Mouse (Mus musculus) left cerebral cortex, postnatal 10 days (tissue): ENCODE results near the gene Plpp2. TPM values are rescaled to one million over a fixed set of nuclear protein-coding genes. Genes with fewer than 3 reads are reported as not detected.
A peak's percentile ranks its signal among the peaks of the same experiment; 100 is the strongest.

Experiments
- DNase-seq, 2 experiments: peaks; one replicate each; pipeline ENCODE4 v3.0.0; 2021 to 2022; ENCODE audit warnings: low spot score in 2 of 2, mixed read lengths in 1 of 2; ENCODE audit errors: extremely low spot score in 1 of 2
- intact Hi-C: fragments of 180-260 bp; cut with DNase I; formaldehyde crosslinking; loops from one replicate; pipeline ENCODE4 v1.15.1; 2025
- total RNA-seq, 2 experiments: library from RNA; stranded (reverse); gene quantifications; 2 replicates each; pipeline ENCODE4 v1.2.3; 2021

Gene Plpp2
- total RNA-seq, 2 experiments from 2014 or later: 3.2 to 3.7 TPM

- peak in 1 of 2 experiments; percentile 22 for DNase-seq
- intact Hi-C loops: no loop called here
Measured at GRCm38 (mm10) chr10:79553691-79554090, 20.1 kb upstream of the Plpp2 start.

DNA sequence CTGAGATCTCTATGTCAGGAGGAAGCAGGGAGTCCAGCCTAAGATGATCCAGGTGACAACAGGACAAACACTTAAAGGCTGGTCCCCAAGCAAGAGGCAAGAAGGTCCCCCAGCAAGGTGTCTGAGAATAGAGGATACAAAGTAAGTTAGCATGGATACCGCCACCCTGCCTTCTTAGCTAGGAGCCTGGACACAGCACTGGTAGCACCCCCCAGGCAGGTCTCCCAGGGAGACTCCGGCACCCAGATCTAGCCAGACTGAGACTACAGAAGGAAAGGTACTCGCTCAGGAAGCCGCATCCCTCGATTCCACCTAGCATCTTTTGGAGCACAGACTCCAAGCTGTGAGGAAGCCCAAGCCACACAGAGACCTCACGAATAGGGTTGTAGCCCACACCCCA, 19.6 kb upstream of the Plpp2 start:
- DNase-seq: no peak
- intact Hi-C loops: no loop called here

DNA sequence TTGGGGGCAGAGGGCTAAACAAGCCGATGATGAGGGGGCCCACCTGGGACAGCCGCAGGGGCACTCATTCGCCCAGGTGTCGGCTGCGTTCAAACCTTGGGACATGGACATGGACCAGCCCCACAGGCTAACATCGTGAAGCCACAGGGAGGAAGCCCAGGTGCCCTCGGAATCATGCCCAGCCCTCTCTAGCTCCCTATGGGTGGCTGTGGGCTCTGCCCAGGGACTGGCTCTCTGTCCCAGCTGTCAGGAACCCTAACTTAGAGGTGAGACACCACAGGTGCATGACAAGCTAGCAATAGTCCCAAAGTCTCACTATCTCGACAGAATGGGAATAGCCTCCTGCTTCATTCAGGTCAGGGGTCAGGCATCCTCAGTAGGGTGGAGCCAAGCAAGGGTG, 18.9 kb upstream of the Plpp2 start:
- intact Hi-C loops: no loop called here
- DNase-seq: no peak

DNA sequence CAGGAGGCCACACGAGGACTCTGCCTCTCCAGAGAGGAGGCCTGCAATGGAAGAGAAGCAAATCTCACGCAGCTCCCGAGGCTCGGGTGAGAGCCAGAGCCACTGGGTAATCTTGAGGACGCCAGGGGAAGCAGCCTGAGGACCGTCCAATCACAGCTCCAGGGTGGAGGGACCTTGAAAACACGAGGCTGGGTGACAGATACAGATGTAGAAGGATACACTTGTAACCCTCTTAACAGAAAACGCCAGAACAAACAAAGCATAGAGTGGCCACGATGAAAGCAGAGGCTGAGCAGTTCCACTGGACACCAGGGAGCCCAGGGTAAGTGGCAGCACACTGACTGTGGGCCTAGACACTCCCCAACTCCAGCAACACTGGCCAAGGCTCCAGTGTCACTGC, 16.8 kb upstream of the Plpp2 start:
- intact Hi-C loops: no loop called here
- DNase-seq: no peak

- intact Hi-C loops: no loop called here
- DNase-seq: peak in 1 of 2 experiments; percentile 17
Measured at GRCm38 (mm10) chr10:79548971-79549723, 15.6 kb upstream of the Plpp2 start.

DNA sequence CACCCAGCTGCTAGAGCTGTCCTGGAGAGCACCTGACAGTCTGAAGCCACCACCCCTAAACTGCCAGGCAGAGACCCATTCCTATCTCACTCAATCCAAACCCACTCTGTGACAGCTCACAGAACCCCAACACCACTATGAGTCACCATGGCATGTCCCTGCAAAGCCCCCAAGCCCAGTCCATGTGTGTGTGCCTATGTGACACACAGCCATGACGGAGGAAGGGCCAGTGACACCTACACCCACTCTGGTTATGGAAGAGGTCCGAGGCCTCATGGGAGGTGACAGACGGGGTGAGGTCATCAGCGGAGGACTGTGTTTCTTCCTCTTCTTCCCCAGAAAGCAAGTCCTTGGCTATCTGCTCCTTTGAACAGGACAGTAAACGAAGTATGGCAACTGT, 14.9 kb upstream of the Plpp2 start:
- intact Hi-C loops: no loop called here
- DNase-seq: no peak

DNA sequence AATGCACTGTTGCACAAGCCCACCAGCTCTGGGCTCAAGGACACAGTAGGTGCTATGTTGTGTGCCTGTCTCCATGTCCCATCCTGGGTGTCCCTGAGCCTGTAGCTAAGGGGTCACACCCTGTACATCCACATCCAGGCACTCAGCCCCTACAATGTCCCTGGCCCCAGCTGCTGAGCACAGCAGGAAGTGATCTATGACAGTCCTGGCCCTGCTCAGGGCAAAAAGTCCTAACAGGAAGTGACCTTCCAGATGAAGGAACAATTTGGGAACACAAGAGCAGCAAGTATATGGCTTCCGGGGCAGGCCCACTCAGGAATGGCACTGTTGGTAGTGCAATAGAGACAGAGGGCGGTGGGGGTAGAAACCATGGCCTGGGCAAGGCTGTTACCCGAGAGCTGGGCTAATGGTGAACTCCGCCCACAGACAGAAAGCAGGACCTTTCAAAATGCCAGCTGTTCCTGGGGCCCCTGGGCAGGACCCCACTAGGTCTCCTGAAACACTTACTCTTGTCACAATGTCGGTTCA, 13.6 kb upstream of the Plpp2 start:
- intact Hi-C loops: no loop called here
- DNase-seq: peak in 1 of 2 experiments; percentile 18

DNA sequence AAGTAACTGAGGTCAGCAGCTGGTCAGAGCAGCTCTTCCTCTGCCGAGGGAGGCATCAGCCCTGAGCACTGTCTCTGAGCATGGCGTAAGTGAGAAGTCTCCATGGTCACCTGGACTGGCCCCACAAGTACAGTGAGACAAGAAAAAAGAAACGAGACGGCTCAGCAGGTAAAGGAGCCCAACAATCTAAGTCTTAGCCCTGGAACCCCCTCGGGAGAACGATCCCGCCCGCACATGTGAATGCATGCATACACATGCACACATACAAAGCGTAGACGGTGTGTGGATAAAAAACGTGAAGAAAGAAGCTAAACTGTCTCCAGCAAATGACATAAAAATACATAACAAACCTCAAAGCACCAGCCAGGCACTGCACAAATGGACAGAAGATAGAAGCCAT, 12.9 kb upstream of the Plpp2 start:
- intact Hi-C loops: no loop called here
- no peak for DNase-seq

- no peak for DNase-seq
- intact Hi-C loops: no loop called here
Measured at GRCm38 (mm10) chr10:79545891-79546290, 12.3 kb upstream of the Plpp2 start.

DNA sequence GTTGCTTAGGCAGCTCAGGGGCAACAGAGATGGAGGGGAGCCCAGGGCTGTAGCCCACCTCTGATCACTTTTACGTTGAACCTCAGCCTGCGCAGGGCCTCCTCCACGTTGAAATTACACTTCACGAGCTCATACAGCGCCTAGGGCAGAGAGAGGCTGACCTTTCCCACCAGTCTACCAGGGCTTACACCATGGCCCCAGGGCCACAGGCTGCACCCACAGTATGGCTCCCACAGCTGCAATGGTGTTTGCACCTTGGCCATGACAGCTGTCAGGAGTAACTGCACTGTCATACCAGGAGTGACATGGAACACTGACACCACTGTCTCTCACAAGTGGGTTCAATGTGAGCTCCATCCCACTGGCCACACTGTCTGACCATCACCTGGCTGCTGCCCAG, 11.0 kb upstream of the Plpp2 start:
- intact Hi-C loops: no loop called here
- DNase-seq: no peak

- no peak for DNase-seq
Measured at GRCm38 (mm10) chr10:79543884-79544597, 10.4 kb upstream of the Plpp2 start.

GRCm38 (mm10) chr10:79542171-79542570, 8.6 kb upstream of the Plpp2 start:
- intact Hi-C loops: no loop called here

More at GRCm38 (mm10) chr10:79543884-79544597, 10.4 kb upstream of the Plpp2 start:
- intact Hi-C loops: no loop called here

DNA sequence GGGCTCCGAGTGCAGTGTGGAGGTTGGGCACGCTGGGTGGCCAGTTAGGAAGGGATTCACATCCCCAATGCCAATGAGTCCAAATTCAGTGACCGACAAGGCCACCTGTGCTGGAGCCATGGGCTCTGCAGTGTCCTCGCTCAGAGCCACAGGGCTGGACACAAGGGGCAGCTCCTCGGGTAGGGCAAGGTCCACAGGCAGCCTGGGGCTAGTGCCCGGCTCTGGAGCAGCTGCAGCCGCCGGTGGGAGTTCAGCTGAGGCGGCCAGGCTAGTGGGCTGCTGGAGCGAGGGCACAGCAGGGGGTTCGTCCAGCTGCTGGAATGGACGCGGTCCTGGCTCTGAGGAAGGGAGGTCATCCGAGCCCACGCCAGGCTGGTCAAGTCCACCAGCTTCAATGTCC, 7.9 kb upstream of the Plpp2 start:
- DNase-seq: no peak
- intact Hi-C loops: no loop called here

More at GRCm38 (mm10) chr10:79542171-79542570, 8.6 kb upstream of the Plpp2 start:
- DNase-seq: no peak

- intact Hi-C loops: no loop called here
- DNase-seq: no peak
Measured at GRCm38 (mm10) chr10:79540746-79541145, 7.2 kb upstream of the Plpp2 start.

- intact Hi-C loops: no loop called here
- DNase-seq: no peak
Measured at GRCm38 (mm10) chr10:79539701-79540495, 6.3 kb upstream of the Plpp2 start.

DNA sequence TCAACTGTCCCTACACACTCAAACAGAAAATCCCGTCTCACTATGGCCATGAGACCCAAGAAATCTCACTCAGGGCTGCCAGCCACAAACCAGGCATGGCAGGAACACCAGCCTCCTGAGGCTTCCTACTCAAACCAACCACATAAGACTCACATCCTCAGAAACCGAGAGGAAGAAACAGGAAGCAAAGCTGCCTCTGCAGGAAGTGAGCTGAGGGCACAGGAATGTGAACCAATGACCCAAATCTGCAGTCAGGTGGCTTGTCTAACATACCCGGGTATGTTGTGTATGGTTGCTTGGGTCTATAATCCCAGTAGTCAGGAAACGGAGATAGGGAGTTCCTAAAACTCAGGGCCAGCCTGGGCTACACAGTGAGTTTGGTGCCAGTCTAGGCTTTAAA, 5.3 kb upstream of the Plpp2 start:
- DNase-seq: no peak
- intact Hi-C loops: no loop called here

GRCm38 (mm10) chr10:79538323-79538722, 4.7 kb upstream of the Plpp2 start:
- intact Hi-C loops: no loop called here
- no peak for DNase-seq

GRCm38 (mm10) chr10:79537781-79538180, 4.2 kb upstream of the Plpp2 start:
- intact Hi-C loops: no loop called here
- no peak for DNase-seq

DNA sequence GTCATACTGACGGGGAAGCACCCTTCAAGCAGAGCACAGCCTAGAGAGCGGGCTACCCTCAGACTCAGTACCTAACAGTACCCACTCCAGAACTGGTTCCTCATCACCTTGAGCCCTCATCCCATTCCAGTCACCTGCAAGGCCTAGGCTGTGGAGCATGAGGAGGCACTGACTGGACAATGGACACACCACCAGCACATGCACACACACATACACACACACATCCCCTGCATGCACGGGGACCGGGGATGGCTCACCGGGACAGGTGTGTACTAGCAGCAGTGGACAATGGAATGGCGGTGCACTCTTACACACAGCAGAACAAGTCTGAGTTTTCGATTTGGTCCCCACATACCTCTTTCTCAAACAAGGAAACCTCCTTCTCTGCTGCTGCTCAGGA, 3.7 kb upstream of the Plpp2 start:
- intact Hi-C loops: no loop called here
- DNase-seq: no peak
